Mouse (Mus musculus): ENCODE data around the gene Cop1. TPM values are rescaled to one million over a fixed set of nuclear protein-coding genes. Genes with fewer than 3 reads are reported as not detected.

Cop1 gene
- total RNA-seq, 1 experiment from 2014 or later = 174 TPM

GRCm38 (mm10) chr1:159393070-159393699, 161.1 kb downstream of the Cop1 start:
- ATAC-seq (replicated peaks; ENCODE audit: insufficient number of reproducible peaks, low FRiP score, low TSS enrichment, poor library complexity, severe bottlenecking) = no peak

DNA sequence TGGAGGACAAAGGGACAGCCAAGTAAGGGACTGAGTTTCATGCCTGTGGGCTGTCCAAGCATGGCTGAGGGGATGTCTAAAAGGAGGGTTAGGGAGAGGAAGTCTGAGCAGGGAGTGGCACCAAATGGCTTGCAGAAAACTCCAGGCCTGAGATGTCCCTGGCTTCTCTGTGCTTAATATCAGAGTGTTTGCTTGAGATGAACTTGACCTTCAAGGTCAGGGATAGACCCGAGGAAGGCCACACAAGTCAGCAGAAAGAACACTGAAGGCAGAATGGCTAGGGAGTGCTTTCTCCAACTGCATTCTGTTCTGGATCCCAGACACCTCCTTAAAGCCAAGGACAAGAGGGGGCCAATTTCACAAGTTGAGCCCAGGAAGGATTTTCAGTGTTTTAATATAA, 161.8 kb downstream of the Cop1 start:
- no peak for ATAC-seq (replicated peaks; ENCODE audit: insufficient number of reproducible peaks, low FRiP score, low TSS enrichment, poor library complexity, severe bottlenecking)

DNA sequence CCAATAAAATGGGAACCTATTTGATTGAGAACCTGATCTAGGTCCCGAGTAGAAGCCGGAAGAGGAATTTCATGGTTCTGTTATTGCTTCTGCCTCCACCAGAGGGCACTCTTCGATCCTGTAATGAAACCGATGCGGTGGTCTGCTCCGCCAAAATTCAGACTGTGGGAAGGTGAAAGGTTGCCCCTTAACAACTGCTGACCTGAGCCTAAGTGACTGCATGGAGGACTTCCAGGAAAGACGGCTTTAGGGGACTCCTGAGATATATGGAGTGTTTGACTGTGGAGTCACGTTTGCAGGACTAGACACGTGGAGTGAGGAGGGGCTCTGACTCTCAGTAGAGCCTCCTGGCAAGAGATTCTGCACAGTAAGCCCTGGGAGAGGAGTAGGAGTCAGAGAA, 164.4 kb downstream of the Cop1 start:
- ATAC-seq (replicated peaks; ENCODE audit: insufficient number of reproducible peaks, low FRiP score, low TSS enrichment, poor library complexity, severe bottlenecking) = no peak

All from monocyte, adult 5-6 weeks (primary cell).